Mouse (Mus musculus): ENCODE measurements around the gene Ciao2a. TPM values are rescaled to one million over a fixed set of nuclear protein-coding genes. Genes with fewer than 3 reads are reported as not detected.

Gene Ciao2a
- 25.0 and 29.0 TPM in 2 replicates for polyA plus RNA-seq (2012; rRNA removed)

- TF ChIP-seq POLR2A (IDR thresholded peaks at IDR 0.05; ENCODE audit: extremely low read depth, insufficient read depth, low read length): peak; percentile 61
- TF ChIP-seq CTCF (IDR thresholded peaks at IDR 0.05; ENCODE audit: extremely low read depth, insufficient read depth, low read length): no peak
- Histone ChIP-seq H3K4me3 (ENCODE audit: insufficient read depth, low read length) (peak within 1 kb of the TSS; percentile 60), H3K27ac (ENCODE audit: insufficient read depth, low read length) (no peak within 1 kb of the TSS), H3K4me1 (ENCODE audit: control insufficient read depth, insufficient read depth, low read length) (no peaks in the 10 kb centered on the region; the same call in 1 of the 2 replicates)
Measured at GRCm38 (mm10) chr9:66126456-66127192, at the start of gene Ciao2a, which contains the start of gene Snx1. Gene Ciao2a, plus strand, starts transcription at chr9:66126611. Gene Snx1, minus strand, starts transcription at chr9:66126587.

- Histone ChIP-seq H3K4me1 (ENCODE audit: control insufficient read depth, insufficient read depth, low read length) (no peaks in the 10 kb centered on the region), H3K27ac (ENCODE audit: insufficient read depth, low read length) (no peak overlapping the region), H3K4me3 (ENCODE audit: insufficient read depth, low read length) (no peak overlapping the region)
- TF ChIP-seq CTCF (IDR thresholded peaks at IDR 0.05; ENCODE audit: extremely low read depth, insufficient read depth, low read length) (no peak), POLR2A (IDR thresholded peaks at IDR 0.05; ENCODE audit: extremely low read depth, insufficient read depth, low read length) (no peak)
Measured at GRCm38 (mm10) chr9:66078072-66078471, 48.3 kb upstream of the Ciao2a start.

GRCm38 (mm10) chr9:66078493-66078892 is 47.9 kb upstream of the Ciao2a start:
- Histone ChIP-seq H3K27ac (ENCODE audit: insufficient read depth, low read length) (no peak overlapping the region), H3K4me3 (ENCODE audit: insufficient read depth, low read length) (no peak overlapping the region), H3K4me1 (ENCODE audit: control insufficient read depth, insufficient read depth, low read length) (no peaks in the 10 kb centered on the region)
- TF ChIP-seq CTCF (IDR thresholded peaks at IDR 0.05; ENCODE audit: extremely low read depth, insufficient read depth, low read length) (no peak), POLR2A (IDR thresholded peaks at IDR 0.05; ENCODE audit: extremely low read depth, insufficient read depth, low read length) (no peak)

GRCm38 (mm10) chr9:66080804-66081459 is 45.5 kb upstream of the Ciao2a start:
- Histone ChIP-seq H3K4me1 (ENCODE audit: control insufficient read depth, insufficient read depth, low read length) (no peaks in the 10 kb centered on the region), H3K4me3 (ENCODE audit: insufficient read depth, low read length) (no peak overlapping the region), H3K27ac (ENCODE audit: insufficient read depth, low read length) (no peak overlapping the region)
- TF ChIP-seq POLR2A (IDR thresholded peaks at IDR 0.05; ENCODE audit: extremely low read depth, insufficient read depth, low read length) (no peak), CTCF (IDR thresholded peaks at IDR 0.05; ENCODE audit: extremely low read depth, insufficient read depth, low read length) (no peak)

- no peak overlapping the region for H3K4me3 ChIP-seq (ENCODE audit: insufficient read depth, low read length)
- H3K27ac ChIP-seq (ENCODE audit: insufficient read depth, low read length): no peak overlapping the region
- H3K4me1 ChIP-seq (ENCODE audit: control insufficient read depth, insufficient read depth, low read length): no peaks in the 10 kb centered on the region
Measured at GRCm38 (mm10) chr9:66081999-66082398, 44.4 kb upstream of the Ciao2a start.

GRCm38 (mm10) chr9:66084171-66084570 is 42.2 kb upstream of the Ciao2a start:
- Histone ChIP-seq H3K4me3 (ENCODE audit: insufficient read depth, low read length) (no peak overlapping the region), H3K27ac (ENCODE audit: insufficient read depth, low read length) (no peak overlapping the region), H3K4me1 (ENCODE audit: control insufficient read depth, insufficient read depth, low read length) (no peaks in the 10 kb centered on the region)
- TF ChIP-seq CTCF (IDR thresholded peaks at IDR 0.05; ENCODE audit: extremely low read depth, insufficient read depth, low read length) (no peak), POLR2A (IDR thresholded peaks at IDR 0.05; ENCODE audit: extremely low read depth, insufficient read depth, low read length) (no peak)

More at GRCm38 (mm10) chr9:66081999-66082398, 44.4 kb upstream of the Ciao2a start:
- TF ChIP-seq CTCF (IDR thresholded peaks at IDR 0.05; ENCODE audit: extremely low read depth, insufficient read depth, low read length) (no peak), POLR2A (IDR thresholded peaks at IDR 0.05; ENCODE audit: extremely low read depth, insufficient read depth, low read length) (no peak)

- no peak overlapping the region for H3K4me3 ChIP-seq (ENCODE audit: insufficient read depth, low read length)
- H3K4me1 ChIP-seq (ENCODE audit: control insufficient read depth, insufficient read depth, low read length): no peaks in the 10 kb centered on the region; the same call in 1 of the 2 replicates
- H3K27ac ChIP-seq (ENCODE audit: insufficient read depth, low read length): no peak overlapping the region
- TF ChIP-seq POLR2A (IDR thresholded peaks at IDR 0.05; ENCODE audit: extremely low read depth, insufficient read depth, low read length): no peak
- TF ChIP-seq CTCF (IDR thresholded peaks at IDR 0.05; ENCODE audit: extremely low read depth, insufficient read depth, low read length): no peak
Measured at GRCm38 (mm10) chr9:66087062-66087461, 39.3 kb upstream of the Ciao2a start.

GRCm38 (mm10) chr9:66088411-66088810 is 38.0 kb upstream of the Ciao2a start:
- TF ChIP-seq POLR2A (IDR thresholded peaks at IDR 0.05; ENCODE audit: extremely low read depth, insufficient read depth, low read length) (no peak), CTCF (IDR thresholded peaks at IDR 0.05; ENCODE audit: extremely low read depth, insufficient read depth, low read length) (peak; percentile 77)
- Histone ChIP-seq H3K4me1 (ENCODE audit: control insufficient read depth, insufficient read depth, low read length) (peaks cover 2% of the 10 kb centered on the region; the same call in 1 of the 2 replicates), H3K27ac (ENCODE audit: insufficient read depth, low read length) (no peak overlapping the region), H3K4me3 (ENCODE audit: insufficient read depth, low read length) (no peak overlapping the region)

GRCm38 (mm10) chr9:66090593-66091244 is 35.7 kb upstream of the Ciao2a start:
- H3K4me3 ChIP-seq (ENCODE audit: insufficient read depth, low read length): no peak overlapping the region
- H3K4me1 ChIP-seq (ENCODE audit: control insufficient read depth, insufficient read depth, low read length): peaks cover 2% of the 10 kb centered on the region; the same call in 1 of the 2 replicates
- no peak for TF ChIP-seq CTCF (IDR thresholded peaks at IDR 0.05; ENCODE audit: extremely low read depth, insufficient read depth, low read length)
- peak; percentile 7; the same call in 1 of the 2 replicates for TF ChIP-seq POLR2A (IDR thresholded peaks at IDR 0.05; ENCODE audit: extremely low read depth, insufficient read depth, low read length)
- H3K27ac ChIP-seq (ENCODE audit: insufficient read depth, low read length): no peak overlapping the region

Measured in cortical plate, adult 2 months (tissue).